ENCODE assay signal across 11 mouse cellular contexts in genomic region chr7:28203207-28204108, GRCm38 (mm10). TPM values are rescaled to one million over a fixed set of nuclear protein-coding genes. Genes with fewer than 3 reads are reported as not detected.
DNase-seq lines count a peak whose midpoint lies in the region; ATAC-seq and TF ChIP-seq lines count a peak whose summit lies in the region.
"Had no signal": no experiment of that assay in that cellular context is flagged by ENCODE, and none has a peak within 500 bp of the region (broad histone marks: within the 10 kb centered on the region; RNA-seq: fewer than 3 reads in every experiment).

No protein-coding gene starts in this region.

- no peak overlapping the region for H3K4me3 ChIP-seq in midbrain, embryonic 11.5 days (ENCODE audit: low read depth, low read length)
- no peak overlapping the region for H3K4me3 ChIP-seq in midbrain, embryonic 13.5 days (replicated peaks)
- no peak overlapping the region for H3K4me3 ChIP-seq in kidney, embryonic 16.5 days (ENCODE audit: low read length)
- H3K4me3 ChIP-seq in myocyte: no peak overlapping the region
- H3K4me3 ChIP-seq: neural tube, embryonic 12.5 days had no signal

- H3K27me3 ChIP-seq in midbrain, embryonic 11.5 days (ENCODE audit: control insufficient read depth, insufficient read depth, low read length): no peaks in the 10 kb centered on the region
- no peaks in the 10 kb centered on the region for H3K27me3 ChIP-seq in midbrain, embryonic 13.5 days
- no peaks in the 10 kb centered on the region for H3K27me3 ChIP-seq in kidney, embryonic 16.5 days (ENCODE audit: insufficient read depth, low read length)
- no peaks in the 10 kb centered on the region for H3K27me3 ChIP-seq in myocyte (ENCODE audit: control insufficient read depth, insufficient read depth, insufficient read length)
- H3K27me3 ChIP-seq: neural tube, embryonic 12.5 days had no signal

- intact Hi-C loops in left cerebral cortex, postnatal 14 days (cut with DNase I): no loop called here

- WGBS in midbrain, embryonic 11.5 days: 65% methylated on average over 18 of the region's 19 CpGs
- WGBS in midbrain, embryonic 13.5 days: 61% methylated on average over 19 of the region's 19 CpGs
- WGBS in kidney, embryonic 16.5 days: 31% methylated on average over 19 of the region's 19 CpGs

- H3K9me3 ChIP-seq in midbrain, embryonic 11.5 days (ENCODE audit: control insufficient read depth, low read length): no peaks in the 10 kb centered on the region
- no peaks in the 10 kb centered on the region for H3K9me3 ChIP-seq in midbrain, embryonic 13.5 days
- H3K9me3 ChIP-seq in kidney, embryonic 16.5 days (ENCODE audit: low read length): no peaks in the 10 kb centered on the region
- H3K9me3 ChIP-seq: neural tube, embryonic 12.5 days had no signal

- no peak for TF ChIP-seq POLR2A in myocyte (IDR thresholded peaks at IDR 0.05; ENCODE audit: insufficient read length, low read depth)

- no peak for ATAC-seq in midbrain, embryonic 11.5 days (ENCODE audit: low FRiP score)
- no peak for ATAC-seq in midbrain, embryonic 13.5 days
- peak; percentile 90 for ATAC-seq in kidney, embryonic 16.5 days (ENCODE audit: low FRiP score, low TSS enrichment)
- ATAC-seq: forebrain, postnatal 0 days had no signal

- H3K79me2 ChIP-seq in myocyte (ENCODE audit: control insufficient read depth, insufficient read depth): no peaks in the 10 kb centered on the region

- no peak overlapping the region for H3K4me2 ChIP-seq in midbrain, embryonic 11.5 days
- no peak overlapping the region for H3K4me2 ChIP-seq in midbrain, embryonic 13.5 days (replicated peaks)
- H3K4me2 ChIP-seq in kidney, embryonic 16.5 days (replicated peaks; ENCODE audit: low read depth, low read length): no peak overlapping the region; the same call in 1 of the 2 replicates
- no peak overlapping the region for H3K4me2 ChIP-seq in myocyte (ENCODE audit: low read depth)
- H3K4me2 ChIP-seq: neural tube, embryonic 12.5 days had no signal

- no peaks in the 10 kb centered on the region for H3K4me1 ChIP-seq in midbrain, embryonic 11.5 days (ENCODE audit: control insufficient read depth, insufficient read depth, low read length)
- 0 out of 2 replicates have a peak, but pooled peaks cover 2% of the 10 kb centered on the region for H3K4me1 ChIP-seq in midbrain, embryonic 13.5 days (replicated peaks)
- no peaks in the 10 kb centered on the region for H3K4me1 ChIP-seq in kidney, embryonic 16.5 days (ENCODE audit: insufficient read depth, low read length)
- H3K4me1 ChIP-seq: neural tube, embryonic 12.5 days had no signal

- no peak overlapping the region for H3K27ac ChIP-seq in midbrain, embryonic 11.5 days (ENCODE audit: low read depth, low read length)
- H3K27ac ChIP-seq in midbrain, embryonic 13.5 days: no peak overlapping the region
- 0 out of 2 replicates have a peak overlapping the region, but pooled peaks have one; percentile 33 for H3K27ac ChIP-seq in kidney, embryonic 16.5 days (ENCODE audit: low read length)
- H3K27ac ChIP-seq: neural tube, embryonic 12.5 days had no signal

- no peaks in the 10 kb centered on the region for H3K36me3 ChIP-seq in midbrain, embryonic 11.5 days (ENCODE audit: control insufficient read depth, insufficient read depth, low read length)
- peaks cover 3% of the 10 kb centered on the region; the same call in 1 of the 2 replicates for H3K36me3 ChIP-seq in midbrain, embryonic 13.5 days
- no peaks in the 10 kb centered on the region for H3K36me3 ChIP-seq in kidney, embryonic 16.5 days (ENCODE audit: insufficient read depth, low read length)
- no peaks in the 10 kb centered on the region for H3K36me3 ChIP-seq in myocyte (ENCODE audit: control insufficient read depth, insufficient read depth)
- H3K36me3 ChIP-seq: neural tube, embryonic 12.5 days had no signal

- no peak overlapping the region for H3ac ChIP-seq in myocyte (ENCODE audit: control insufficient read depth, insufficient read length)

- peak; percentile 73 for DNase-seq in midbrain, embryonic 11.5 days (ENCODE audit: low spot score, missing footprints)
- DNase-seq in forelimb bud, embryonic 11.5 days (ENCODE audit: low read depth, low spot score): peak; percentile 23
- no peak for DNase-seq in lung, postnatal 4 days
- DNase-seq in heart, postnatal 4 days: no peak
- no peak for DNase-seq in left cerebral cortex, postnatal 14 days (ENCODE audit: low spot score in 2 of 2)
- DNase-seq: forebrain, postnatal 0 days; thymus, postnatal 4 days had no signal

- H3K9ac ChIP-seq in midbrain, embryonic 11.5 days (ENCODE audit: low read length): no peak overlapping the region
- H3K9ac ChIP-seq in midbrain, embryonic 13.5 days (replicated peaks): no peak overlapping the region
- H3K9ac ChIP-seq in kidney, embryonic 16.5 days (replicated peaks; ENCODE audit: low read length): no peak overlapping the region
- H3K9ac ChIP-seq: forebrain, postnatal 0 days; neural tube, embryonic 12.5 days had no signal

TF ChIP-seq in myocyte, 11 proteins besides CTCF, POLR2A, EP300 and RAD21:
- TF ChIP-seq CEBPB (IDR thresholded peaks at IDR 0.05; ENCODE audit: insufficient read depth, poor library complexity, severe bottlenecking) (no peak), MYOG (IDR thresholded peaks at IDR 0.05; ENCODE audit: control insufficient read depth in 1 of 3, insufficient read depth in 1 of 3, insufficient read length in 2 of 3, low read depth in 2 of 3) (peak; percentile 36 to 86 (median 48)), MYOD1 (IDR thresholded peaks at IDR 0.05; ENCODE audit: control insufficient read depth in 1 of 3, insufficient read length in 2 of 3, low read depth in 2 of 3) (peak; percentile 60 to 88 (median 80)), MAX (IDR thresholded peaks at IDR 0.05; ENCODE audit: low read depth) (no peak), E2F4 (IDR thresholded peaks at IDR 0.05; ENCODE audit: insufficient read depth) (no peak), SRF (IDR thresholded peaks at IDR 0.05; ENCODE audit: control insufficient read depth, insufficient read length, low read depth) (no peak), TCF12 (IDR thresholded peaks at IDR 0.05; ENCODE audit: insufficient read depth, poor library complexity, severe bottlenecking) (no peak)

RNA-seq across cellular contexts. Expression of gene Dyrk1b, which starts 24.2 kb away (rescaled TPM):
- polyA plus RNA-seq in midbrain, embryonic 11.5 days (2014; fragmentation: Nextera tagmentation; extraction: Ambion mirVana): 14.5 and 16.0 TPM in 2 replicates
- 18.5 and 20.8 TPM in 2 replicates for polyA plus RNA-seq in midbrain, embryonic 13.5 days (2015; fragmentation: Nextera tagmentation; extraction: Ambion mirVana)
- polyA plus RNA-seq in kidney, embryonic 16.5 days (2015; fragmentation: Nextera tagmentation; extraction: Ambion mirVana): 15.2 and 16.2 TPM in 2 replicates
- 25.1 TPM for polyA plus RNA-seq in myocyte (2012; fragmentation: generic; extraction: Trizol)
- 10 to 100 TPM; 22.9 to 24.4 TPM for total RNA-seq in heart, postnatal 4 days (2021)
- total RNA-seq in left cerebral cortex, postnatal 14 days (2021): 10 to 100 TPM; 40.5 to 42.3 TPM

RNA-seq across cellular contexts. Expression of gene Fbl, which starts 33.9 kb away (rescaled TPM):
- polyA plus RNA-seq in midbrain, embryonic 11.5 days (2014; fragmentation: Nextera tagmentation; extraction: Ambion mirVana): 43.2 and 46.0 TPM in 2 replicates
- 89.5 and 98.1 TPM in 2 replicates for polyA plus RNA-seq in midbrain, embryonic 13.5 days (2015; fragmentation: Nextera tagmentation; extraction: Ambion mirVana)
- polyA plus RNA-seq in kidney, embryonic 16.5 days (2015; fragmentation: Nextera tagmentation; extraction: Ambion mirVana): 108 and 115 TPM in 2 replicates
- polyA plus RNA-seq in myocyte (2012; fragmentation: generic; extraction: Trizol): 155 TPM
- 10 to 100 TPM; 67.2 to 68.2 TPM for total RNA-seq in heart, postnatal 4 days (2021)
- 10 to 100 TPM; 62.5 to 63.5 TPM for total RNA-seq in left cerebral cortex, postnatal 14 days (2021)

Comparison
In these comparisons a context has a peak if more than half of its experiments do, and no peak if none do; other contexts are left out.
1. DNase-seq: peak in midbrain, embryonic 11.5 days (single experiment) and forelimb bud, embryonic 11.5 days (single experiment); none in lung, postnatal 4 days (0 of 2), heart, postnatal 4 days (single experiment) and left cerebral cortex, postnatal 14 days (0 of 2).